Mouse (Mus musculus) brain, embryonic 14.5 days (tissue): ENCODE data around the gene Adam8. TPM values are rescaled to one million over a fixed set of nuclear protein-coding genes. Genes with fewer than 3 reads are reported as not detected.

Experiments used
- DNase-seq: peaks from one replicate; pipeline ENCODE4 v3.0.0-alpha.2; 2011; ENCODE audit warnings: low read depth
- CTCF ChIP-seq: fragments of 200-500 bp; IDR thresholded peaks from 2 replicates; pipeline ENCODE4 v1.5.1; 2012; ENCODE audit warnings: inconsistent platforms, mild to moderate bottlenecking, moderate library complexity, borderline replicate concordance; ENCODE audit not compliant: insufficient read depth, insufficient read length; ENCODE audit errors: extremely low read depth
- POLR2A ChIP-seq: fragments of 200-500 bp; IDR thresholded peaks from 2 replicates; pipeline ENCODE4 v1.6.1; 2012; ENCODE audit warnings: mild to moderate bottlenecking, inconsistent platforms, borderline replicate concordance; ENCODE audit not compliant: poor library complexity, insufficient read depth, insufficient read length, severe bottlenecking; ENCODE audit errors: extremely low read depth
- polyA plus RNA-seq: library from polyadenylated mRNA; depleted of rRNA; stranded (reverse); fragments of >200 nt; gene quantifications from 2 replicates; pipeline ENCODE4 v1.2.3, GENCODE M21; 2012

Adam8 gene
- polyA plus RNA-seq, 1 experiment, result 12.7 TPM

DNA sequence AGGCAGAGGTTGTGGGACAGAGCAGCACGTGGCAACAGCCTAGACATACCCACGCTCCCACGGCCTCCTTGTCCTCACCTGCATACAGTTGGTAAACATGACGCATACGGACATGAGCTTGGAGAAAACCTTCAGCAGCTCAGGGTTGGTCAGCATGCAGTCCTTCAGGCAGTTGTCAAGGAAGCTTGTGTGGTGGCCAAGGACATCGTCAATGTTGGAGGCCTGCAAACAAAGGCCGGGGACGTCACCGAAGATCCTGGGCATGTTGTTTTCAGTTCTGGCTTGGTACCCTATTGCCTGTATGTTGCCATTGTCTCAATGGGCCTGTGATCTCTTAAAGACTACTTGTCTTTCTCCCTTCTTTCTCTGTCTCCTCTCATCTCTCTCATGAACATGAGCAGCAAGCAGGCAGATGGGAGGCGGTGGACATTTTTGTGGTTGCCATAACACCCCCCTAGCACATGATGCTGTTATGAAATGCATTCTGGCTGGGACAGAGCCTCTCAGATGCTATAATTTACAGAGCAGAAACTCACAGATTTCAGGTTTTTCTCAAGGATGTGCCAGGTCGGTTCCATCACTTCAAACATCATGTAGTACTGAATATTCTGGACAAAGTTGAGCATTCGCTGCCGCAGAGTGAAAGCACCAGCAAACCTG lies 6.5 kb upstream of the Adam8 start:
- no peak for DNase-seq
- TF ChIP-seq POLR2A (no peak), CTCF (no peak)

- TF ChIP-seq POLR2A (no peak), CTCF (peak; percentile 79)
- DNase-seq, result peak; percentile 83
Observed at GRCm38 (mm10) chr7:139994676-139995075, 2.3 kb upstream of the Adam8 start.

DNA sequence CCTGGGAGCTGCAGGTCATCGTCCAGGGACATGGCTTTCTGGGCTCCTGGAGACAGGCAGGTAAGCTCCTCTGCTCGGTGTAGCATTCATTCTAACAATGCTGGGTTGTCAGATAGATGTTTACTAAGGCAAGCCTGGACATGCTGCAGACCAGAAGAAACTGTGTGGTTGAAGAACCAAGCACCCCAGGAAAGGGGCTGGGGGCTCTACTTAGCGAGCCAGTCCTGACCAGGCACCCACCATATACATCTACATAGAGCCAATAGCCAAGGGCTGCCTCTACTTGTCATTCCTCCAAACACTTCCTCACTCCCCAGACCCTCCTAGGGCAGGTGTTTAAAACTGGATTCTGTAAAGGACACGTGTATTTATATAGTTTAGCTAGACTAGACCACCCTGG lies 1.8 kb upstream of the Adam8 start:
- TF ChIP-seq POLR2A, result no peak
- TF ChIP-seq CTCF, result no peak
- no peak for DNase-seq

DNA sequence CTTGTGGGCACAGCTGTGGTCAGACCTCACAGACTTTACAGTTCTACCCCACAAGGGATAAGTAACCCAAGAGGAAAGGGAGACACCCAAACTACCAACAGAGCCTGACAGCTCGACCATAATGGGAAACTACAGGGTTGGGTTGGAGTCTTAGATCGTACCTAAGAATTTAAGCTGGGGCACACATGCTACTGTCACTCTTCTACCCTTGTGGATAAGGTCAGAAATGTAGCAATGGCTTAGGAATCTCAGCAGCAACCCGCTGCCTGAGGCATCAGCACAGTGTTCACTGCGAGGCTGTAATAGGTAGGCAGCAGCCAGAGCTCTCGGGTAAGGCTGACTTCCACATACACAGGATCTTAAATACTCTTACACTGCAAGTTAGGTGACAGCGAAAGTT lies 1.2 kb upstream of the Adam8 start:
- TF ChIP-seq CTCF, result no peak
- no peak for TF ChIP-seq POLR2A
- DNase-seq, result no peak

DNA sequence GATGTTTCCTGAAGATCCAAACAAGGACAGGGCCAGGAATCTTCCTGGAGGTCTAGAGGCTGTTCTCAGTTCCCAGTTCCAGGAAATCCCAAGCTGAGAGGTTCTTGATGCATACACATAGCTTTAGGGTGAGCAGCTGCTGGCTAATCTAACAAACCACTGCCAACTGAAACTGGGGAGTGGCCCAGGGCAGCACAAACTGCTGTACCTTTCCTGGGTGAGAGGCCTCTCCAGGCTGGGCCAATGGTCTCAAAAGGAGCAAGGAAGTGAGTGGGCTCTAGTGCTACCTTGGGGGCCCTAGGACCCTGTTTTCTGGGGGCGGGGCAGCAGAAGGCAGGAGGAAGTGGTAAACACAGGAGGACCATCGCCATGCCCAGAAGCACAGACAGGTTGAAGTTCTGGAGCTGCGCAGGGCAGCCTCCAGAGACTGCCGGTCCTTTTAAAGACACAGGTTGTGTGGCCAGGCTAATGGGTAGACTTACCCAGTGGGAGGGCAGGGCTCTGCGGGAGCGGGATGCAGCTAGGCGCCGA lies 1.4 kb downstream of the Adam8 start:
- no peak for DNase-seq
- TF ChIP-seq POLR2A, result no peak
- no peak for TF ChIP-seq CTCF

DNA sequence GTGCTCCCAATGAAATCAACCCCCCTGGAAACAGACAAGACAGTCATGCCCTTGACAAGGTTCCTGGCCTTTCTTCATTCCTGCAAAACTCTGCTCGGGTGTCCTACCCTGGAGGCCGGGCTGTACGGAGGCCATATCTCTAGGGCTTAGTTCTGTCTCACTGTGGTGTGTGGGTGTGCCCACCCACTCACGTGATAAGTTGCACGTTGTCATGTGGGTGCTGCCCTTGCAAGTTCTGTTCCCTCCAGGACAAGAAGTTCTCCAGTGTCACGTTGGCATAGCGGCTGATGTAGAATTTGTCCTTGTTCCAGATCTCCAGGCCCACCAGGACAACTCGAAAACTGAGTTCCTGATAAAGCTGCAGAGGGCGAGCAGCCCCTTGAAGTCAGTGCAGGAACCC lies 4.1 kb downstream of the Adam8 start:
- no peak for DNase-seq
- TF ChIP-seq CTCF (no peak), POLR2A (no peak)

- no peak for DNase-seq
Observed at GRCm38 (mm10) chr7:139984505-139984904, 7.9 kb downstream of the Adam8 start.

DNA sequence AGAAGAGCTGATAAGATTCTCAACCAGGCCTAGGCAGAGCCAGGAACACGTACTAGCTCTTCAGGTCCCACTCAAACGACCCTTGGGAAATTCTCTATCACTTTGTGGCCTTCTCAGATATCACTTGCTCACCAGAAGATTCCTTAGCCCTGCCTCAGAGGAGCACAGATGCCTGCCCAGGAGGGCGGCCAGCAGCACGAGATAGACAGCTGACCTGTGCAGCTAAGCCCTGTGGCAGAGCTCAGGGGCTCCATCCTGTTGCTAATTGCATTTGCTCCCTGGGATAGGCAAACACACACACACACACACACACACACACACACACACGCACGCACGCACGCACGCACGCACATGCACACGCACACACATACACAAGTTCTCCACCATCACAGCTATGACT lies 10.3 kb downstream of the Adam8 start:
- no peak for DNase-seq
- no peak for TF ChIP-seq POLR2A
- no peak for TF ChIP-seq CTCF

More at GRCm38 (mm10) chr7:139984505-139984904, 7.9 kb downstream of the Adam8 start:
- TF ChIP-seq POLR2A, result no peak
- TF ChIP-seq CTCF, result no peak

DNA sequence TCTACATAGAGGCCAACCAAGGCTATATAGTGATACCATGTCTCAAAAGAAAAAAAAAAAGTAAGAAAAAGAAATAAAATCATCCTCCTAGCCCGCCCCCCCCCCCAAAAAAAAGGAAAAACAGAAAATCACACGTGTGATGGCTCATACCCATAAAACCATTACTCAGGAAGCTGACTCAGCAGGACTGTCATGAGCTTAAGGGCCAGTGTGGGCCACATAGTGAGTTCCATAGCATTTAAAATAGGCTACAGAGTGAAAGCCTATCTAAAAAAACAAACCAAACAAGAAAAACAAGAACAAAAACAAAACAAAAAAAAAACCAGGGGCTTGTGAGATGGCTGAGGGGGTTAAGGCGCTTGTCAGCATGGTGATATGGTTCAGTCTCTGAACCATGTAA lies 11.6 kb downstream of the Adam8 start:
- TF ChIP-seq POLR2A (no peak), CTCF (no peak)

DNA sequence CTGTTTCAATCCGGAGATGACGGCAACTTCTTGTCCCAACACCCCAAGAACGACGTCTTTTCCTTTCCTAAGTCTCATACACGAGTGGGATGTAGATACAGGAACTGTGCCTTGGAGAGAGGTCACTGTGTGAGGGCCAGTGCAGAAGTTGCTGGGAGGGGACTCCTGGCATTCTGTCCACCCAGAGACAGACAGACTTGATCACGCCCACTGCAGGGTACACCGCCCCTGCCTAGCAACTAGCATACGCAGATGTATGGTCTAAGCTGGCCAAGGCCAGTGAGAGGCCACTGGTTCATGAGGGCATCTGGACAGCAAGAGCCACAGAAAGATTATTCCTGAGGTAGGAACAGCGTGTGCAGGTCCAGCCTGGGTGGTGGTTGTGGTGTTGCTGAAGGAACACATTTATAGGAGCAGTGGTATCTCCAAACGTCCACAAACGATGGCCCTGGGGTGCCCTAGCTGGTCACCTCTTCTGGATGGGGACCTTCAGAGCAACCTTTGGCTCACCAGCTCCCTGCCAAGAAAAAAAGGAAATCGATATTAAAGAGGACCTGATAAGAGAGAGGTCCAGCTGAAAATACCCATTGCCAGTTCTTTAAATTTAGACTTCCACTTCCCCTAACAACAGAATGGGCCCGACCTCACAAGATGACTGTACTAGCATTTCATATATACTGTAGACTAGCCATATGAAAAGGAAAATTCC lies 13.2 kb downstream of the Adam8 start:
- TF ChIP-seq POLR2A, result no peak
- TF ChIP-seq CTCF, result no peak
- DNase-seq, result peak; percentile 21

More for the DNA sequence above, 11.6 kb downstream of the Adam8 start:
- no peak for DNase-seq

- peak; percentile 94 for DNase-seq
- TF ChIP-seq POLR2A, result no peak
Observed at GRCm38 (mm10) chr7:139978278-139978892, 14.0 kb downstream of the Adam8 start, which contains the start of gene 6430531B16Rik. Gene 6430531B16Rik, minus strand, starts transcription at chr7:139978755.

- DNase-seq, result no peak
- TF ChIP-seq POLR2A (no peak), CTCF (no peak)
Observed at GRCm38 (mm10) chr7:139975471-139975870, 16.9 kb downstream of the Adam8 start.

- no peak for DNase-seq
Observed at GRCm38 (mm10) chr7:139974307-139974706, 18.1 kb downstream of the Adam8 start.

More at GRCm38 (mm10) chr7:139974307-139974706, 18.1 kb downstream of the Adam8 start:
- TF ChIP-seq POLR2A, result no peak
- no peak for TF ChIP-seq CTCF
